Mouse (Mus musculus) stomach, embryonic 14.5 days (tissue): ENCODE data around the gene Egr2. TPM values are rescaled to one million over a fixed set of nuclear protein-coding genes. Genes with fewer than 3 reads are reported as not detected.

Experiments used
- ATAC-seq: fragments of 200-750 bp; cut with Nextera tagmentation; 2 replicates; pipeline ENCODE4 v1.8.0; 2017; ENCODE audit warnings: low read depth, moderate TSS enrichment; ENCODE audit not compliant: insufficient number of reproducible peaks, insufficient read depth, low FRiP score
- H3K27ac ChIP-seq: fragments of 300-500 bp; sonication (generic); 2 replicates; pipeline ENCODE4 v1.5.1; 2014; ENCODE audit warnings: mild to moderate bottlenecking, low read length, moderate library complexity, mixed read lengths
- H3K27me3 ChIP-seq: fragments of 300-500 bp; sonication (generic); 2 replicates; pipeline ENCODE4 v1.6.1; 2014; ENCODE audit warnings: low read length, control low read depth, mixed read lengths; ENCODE audit not compliant: control insufficient read depth, insufficient read depth
- H3K36me3 ChIP-seq: fragments of 300-500 bp; sonication (generic); 2 replicates; pipeline ENCODE4 v1.6.1; 2014; ENCODE audit warnings: mild to moderate bottlenecking, control low read depth, low read length, moderate library complexity, mixed read lengths; ENCODE audit not compliant: control insufficient read depth, insufficient read depth
- H3K4me1 ChIP-seq: fragments of 300-500 bp; sonication (generic); 2 replicates; pipeline ENCODE4 v1.6.1; 2014; ENCODE audit warnings: low read length, control low read depth, mixed read lengths; ENCODE audit not compliant: control insufficient read depth, insufficient read depth
- H3K4me2 ChIP-seq: fragments of 300-500 bp; sonication (generic); replicated peaks from 2 replicates; pipeline ENCODE4 v1.6.1; 2014; ENCODE audit warnings: low read depth, low read length, control low read depth
- H3K4me3 ChIP-seq: fragments of 300-500 bp; sonication (generic); 2 replicates; pipeline ENCODE4 v1.5.1; 2014; ENCODE audit warnings: low read depth, low read length, control low read depth
- H3K9ac ChIP-seq: fragments of 300-500 bp; sonication (generic); replicated peaks from 2 replicates; pipeline ENCODE4 v1.6.1; 2014; ENCODE audit warnings: low read depth, mild to moderate bottlenecking, control low read depth, low read length, moderate library complexity, mixed read lengths
- H3K9me3 ChIP-seq: fragments of 300-500 bp; sonication (generic); 2 replicates; pipeline ENCODE4 v1.6.1; 2016; ENCODE audit warnings: low read depth, low read length, control low read depth; ENCODE audit not compliant: control insufficient read depth
- WGBS: fragments of 180-500 bp; shearing (Covaris S2); extraction: QIAGEN DNeasy Blood & Tissue Kit; methylation state at CpG from one replicate; pipeline ENCODE4 v1.1.7; 2014; 5-methylcytosine and 5-hydroxymethylcytosine counted together
- polyA plus RNA-seq: library from polyadenylated mRNA; unstranded; fragments of >200 nt; fragmentation: Nextera tagmentation; extraction: Ambion mirVana; gene quantifications from 2 replicates; pipeline ENCODE4 v1.2.1, GENCODE M21; 2014

Gene Egr2
- polyA plus RNA-seq, 1 experiment from 2014 or later = 0.33 TPM

DNA sequence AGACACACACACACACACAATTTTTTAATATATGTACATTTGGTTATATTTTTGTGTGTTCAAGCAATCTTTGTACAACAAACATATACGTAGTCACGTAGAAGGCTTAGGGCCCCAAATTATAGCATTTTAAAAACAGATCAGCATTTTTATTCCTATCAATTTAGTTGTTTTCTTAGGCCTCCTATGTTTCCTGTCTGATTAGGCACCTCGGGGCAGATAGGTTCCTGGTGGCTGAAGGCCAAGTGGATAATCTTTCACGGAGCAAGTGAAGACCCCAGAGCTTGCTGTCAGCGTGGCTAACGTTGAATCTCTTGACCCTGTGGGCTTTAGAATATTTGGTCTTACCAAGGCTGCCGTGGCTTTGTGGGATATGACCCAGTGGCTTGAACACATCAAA, 34.3 kb downstream of the Egr2 start:
- H3K27ac ChIP-seq = no peak overlapping the region
- no peaks in the 10 kb centered on the region for H3K9me3 ChIP-seq
- H3K9ac ChIP-seq = no peak overlapping the region
- H3K36me3 ChIP-seq = no peaks in the 10 kb centered on the region
- H3K4me1 ChIP-seq = no peaks in the 10 kb centered on the region
- 71% methylated on average over 7 of the region's 7 CpGs for WGBS
- no peak overlapping the region for H3K4me3 ChIP-seq
- H3K4me2 ChIP-seq = no peak overlapping the region
- ATAC-seq = no peak
- no peaks in the 10 kb centered on the region for H3K27me3 ChIP-seq

DNA sequence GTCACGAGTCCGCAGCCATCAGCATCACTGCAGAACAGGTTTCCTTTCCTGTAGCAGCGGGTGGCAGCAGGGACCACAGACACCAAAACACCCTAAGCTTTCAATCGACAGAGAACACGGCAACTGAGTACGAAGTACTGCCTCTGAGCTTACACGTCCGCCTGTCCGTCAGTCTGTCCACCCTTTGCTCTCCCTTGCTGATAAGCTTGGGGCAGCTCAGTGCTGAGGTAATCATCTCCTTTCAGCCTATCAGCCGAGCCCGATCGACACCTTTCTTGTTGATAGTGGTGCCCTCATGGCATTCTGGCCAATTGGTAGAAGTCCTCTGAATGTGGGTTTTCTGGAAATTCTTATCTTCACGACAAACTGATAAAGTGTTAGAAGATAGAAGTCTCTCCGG, 36.2 kb downstream of the Egr2 start:
- WGBS = 85% methylated on average over 14 of the region's 14 CpGs
- Histone ChIP-seq H3K4me3 (no peak overlapping the region), H3K9ac (no peak overlapping the region), H3K9me3 (no peaks in the 10 kb centered on the region), H3K27me3 (no peaks in the 10 kb centered on the region), H3K4me1 (no peaks in the 10 kb centered on the region), H3K4me2 (no peak overlapping the region), H3K36me3 (no peaks in the 10 kb centered on the region), H3K27ac (no peak overlapping the region)
- ATAC-seq = no peak

DNA sequence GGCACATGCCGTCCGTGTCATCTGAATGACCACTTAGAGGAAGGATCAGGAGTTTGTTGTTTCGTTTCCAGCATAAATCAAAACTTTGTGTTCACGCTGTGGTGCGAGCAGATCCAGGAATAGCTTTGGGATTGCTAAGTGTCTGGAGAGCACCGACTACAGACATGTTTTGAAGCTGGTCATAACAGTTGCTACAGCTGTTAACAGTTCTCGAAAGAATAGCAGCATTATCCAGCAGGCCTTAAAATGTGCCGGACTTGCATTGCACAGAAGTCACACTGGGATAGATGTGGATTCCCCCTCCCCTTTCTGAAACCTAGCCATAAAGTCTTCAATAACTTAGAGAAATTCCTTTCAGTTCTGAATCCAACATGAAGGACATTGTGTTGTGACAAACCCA, 38.0 kb downstream of the Egr2 start:
- WGBS = 53% methylated on average over 8 of the region's 8 CpGs
- Histone ChIP-seq H3K27me3 (no peaks in the 10 kb centered on the region), H3K9me3 (no peaks in the 10 kb centered on the region), H3K4me3 (no peak overlapping the region), H3K27ac (no peak overlapping the region), H3K9ac (no peak overlapping the region), H3K4me1 (no peaks in the 10 kb centered on the region), H3K36me3 (no peaks in the 10 kb centered on the region), H3K4me2 (no peak overlapping the region)
- no peak for ATAC-seq

DNA sequence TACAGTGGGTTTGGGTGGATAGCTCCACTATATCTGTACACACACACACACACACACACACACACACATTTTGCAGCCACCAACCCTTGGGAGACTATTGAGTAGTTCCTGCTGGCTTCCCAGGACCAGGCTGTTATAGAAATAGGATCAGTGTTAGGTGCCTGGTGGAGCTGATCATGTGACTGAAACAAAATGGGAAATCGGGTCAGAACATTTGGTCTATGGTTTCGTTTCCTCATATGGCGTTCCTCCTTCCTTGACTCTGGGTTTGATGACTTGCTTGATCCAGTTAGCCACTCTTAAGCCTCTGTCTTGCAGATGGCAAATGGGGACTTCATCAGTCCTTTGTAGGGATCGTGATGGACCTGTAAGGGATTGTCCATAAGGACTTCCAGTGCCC, 44.6 kb downstream of the Egr2 start:
- H3K4me1 ChIP-seq = no peaks in the 10 kb centered on the region
- H3K27ac ChIP-seq = no peak overlapping the region
- no peaks in the 10 kb centered on the region for H3K36me3 ChIP-seq
- no peak overlapping the region for H3K4me2 ChIP-seq
- no peak overlapping the region for H3K4me3 ChIP-seq
- H3K9me3 ChIP-seq = no peaks in the 10 kb centered on the region
- H3K27me3 ChIP-seq = no peaks in the 10 kb centered on the region
- H3K9ac ChIP-seq = no peak overlapping the region
- 92% methylated on average over 4 of the region's 4 CpGs for WGBS
- ATAC-seq = no peak

DNA sequence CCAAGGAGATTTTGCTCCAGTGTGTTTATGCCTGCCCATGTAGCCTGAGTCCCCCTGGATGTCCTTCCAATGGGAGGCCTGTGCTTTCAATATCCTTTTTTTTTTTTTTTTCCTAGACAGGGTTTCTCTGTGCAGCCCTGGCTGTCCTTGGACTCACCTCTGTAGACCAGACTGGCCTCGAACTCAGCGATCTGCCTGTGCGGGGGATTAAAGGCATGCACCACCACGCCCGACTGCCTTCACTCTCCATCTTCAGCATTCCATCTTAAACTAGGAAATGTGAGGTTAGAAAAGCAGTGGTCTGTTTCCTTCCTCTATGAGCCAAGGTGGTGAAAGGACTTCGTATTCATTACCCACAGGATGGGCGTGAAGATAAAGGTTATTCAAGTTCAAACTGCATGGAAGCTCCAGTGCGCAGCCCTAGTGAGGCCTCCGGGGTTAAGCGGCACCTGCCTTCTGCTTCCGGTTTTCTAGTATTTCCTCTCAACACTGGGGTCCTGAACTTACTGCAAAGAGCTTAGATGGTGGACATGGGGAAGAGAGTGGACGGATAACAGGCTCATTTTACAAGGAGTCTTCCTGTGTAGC, 46.5 kb downstream of the Egr2 start:
- Histone ChIP-seq H3K4me1 (no peaks in the 10 kb centered on the region), H3K9ac (no peak overlapping the region), H3K36me3 (no peaks in the 10 kb centered on the region), H3K27me3 (no peaks in the 10 kb centered on the region), H3K9me3 (no peaks in the 10 kb centered on the region), H3K4me3 (no peak overlapping the region), H3K4me2 (no peak overlapping the region), H3K27ac (no peak overlapping the region)
- whole genome bisulfite sequencing = 79% methylated on average over 12 of the region's 12 CpGs
- ATAC-seq = no peak

DNA sequence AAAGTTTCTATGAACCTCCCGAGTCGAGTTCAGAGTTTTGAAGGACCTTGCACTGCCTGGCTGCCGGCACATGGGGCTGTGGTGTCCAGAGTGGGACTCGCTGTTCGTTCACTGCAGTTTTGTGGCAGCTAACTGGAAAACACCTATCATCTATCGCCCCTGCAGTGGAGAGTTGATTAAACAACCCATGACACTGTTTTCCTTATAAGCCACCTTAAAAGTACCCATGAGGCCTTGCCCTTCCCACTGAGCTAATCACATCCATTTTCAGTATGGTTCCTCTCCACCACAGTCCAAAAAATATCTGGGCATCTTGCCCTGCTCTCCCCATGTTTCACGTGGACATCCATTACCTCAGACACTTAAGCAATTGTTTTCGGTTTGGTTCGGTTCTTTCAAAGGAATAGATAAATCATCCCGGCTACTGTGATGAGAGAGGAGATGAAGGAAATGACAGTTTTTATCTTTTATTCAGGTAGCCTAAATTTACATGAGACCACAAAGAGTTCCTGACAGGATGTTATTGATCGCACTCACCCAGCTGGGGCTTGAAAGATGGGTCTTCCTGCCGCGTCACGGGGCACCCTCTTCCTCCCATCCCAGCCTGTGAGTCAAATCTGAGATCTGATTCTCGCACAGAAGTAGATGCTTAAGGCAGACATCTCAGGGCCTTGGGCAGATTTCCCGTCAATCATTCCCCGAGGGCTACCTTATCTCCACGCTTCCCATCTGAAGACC, 50.8 kb downstream of the Egr2 start:
- H3K4me2 ChIP-seq = no peak overlapping the region
- H3K9me3 ChIP-seq = no peaks in the 10 kb centered on the region
- no peak overlapping the region for H3K9ac ChIP-seq
- ATAC-seq = no peak
- 76% methylated on average over 18 of the region's 18 CpGs for WGBS
- no peaks in the 10 kb centered on the region for H3K36me3 ChIP-seq
- no peaks in the 10 kb centered on the region for H3K27me3 ChIP-seq
- H3K4me1 ChIP-seq = no peaks in the 10 kb centered on the region
- no peak overlapping the region for H3K27ac ChIP-seq
- no peak overlapping the region for H3K4me3 ChIP-seq

Other genes with a start within 250 kb of the Egr2 start
- 67.0 and 70.7 TPM in 2 replicates for gene Ado, start 13.5 kb downstream of the Egr2 start, polyA plus RNA-seq